Mouse (Mus musculus) heart, adult 2 months (tissue): ENCODE data around the gene Nisch.

Experiments used
- CTCF ChIP-seq: fragments of 200-600 bp; IDR thresholded peaks from 2 replicates; pipeline ENCODE4 v1.8.1; 2022; ENCODE audit warnings: antibody characterized with exemption, mild to moderate bottlenecking, moderate library complexity
- POLR2A ChIP-seq: fragments of 200-500 bp; IDR thresholded peaks from 2 replicates; pipeline ENCODE4 v1.6.1; 2011; ENCODE audit warnings: mild to moderate bottlenecking, low read depth, low read length, control low read depth; ENCODE audit not compliant: insufficient read depth

GRCm38 (mm10) chr14:31166827-31167226 is 49.9 kb downstream of the Nisch start:
- no peak for TF ChIP-seq POLR2A
- TF ChIP-seq CTCF = no peak
